Mouse (Mus musculus) liver, postnatal 0 days (tissue): ENCODE measurements around the gene Mapk3. TPM values are rescaled to one million over a fixed set of nuclear protein-coding genes. Genes with fewer than 3 reads are reported as not detected.

ENCODE experiments used
- ATAC-seq: fragments of 200-750 bp; cut with Nextera tagmentation; 2 replicates; pipeline ENCODE4 v1.8.0; 2017; ENCODE audit warnings: mild to moderate bottlenecking, moderate library complexity
- DNase-seq: peaks from one replicate; pipeline ENCODE4 v3.0.0-alpha.2; 2016
- H3K27ac ChIP-seq: fragments of 300-500 bp; sonication (generic); 2 replicates; pipeline ENCODE4 v1.5.1; 2014; ENCODE audit warnings: antibody characterized with exemption, moderate library complexity, mild to moderate bottlenecking, low read depth
- H3K27me3 ChIP-seq: fragments of 300-500 bp; sonication (generic); 2 replicates; pipeline ENCODE4 v1.6.1; 2014; ENCODE audit warnings: low read length, control low read depth, mixed read lengths; ENCODE audit not compliant: insufficient read depth
- H3K36me3 ChIP-seq: fragments of 300-500 bp; sonication (generic); replicated peaks from 2 replicates; pipeline ENCODE4 v1.6.1; 2014; ENCODE audit warnings: mild to moderate bottlenecking, control low read depth, low read length, moderate library complexity, mixed read lengths; ENCODE audit not compliant: insufficient read depth
- H3K4me1 ChIP-seq: fragments of 300-500 bp; sonication (generic); 2 replicates; pipeline ENCODE4 v1.6.1; 2014; ENCODE audit warnings: antibody characterized with exemption, mild to moderate bottlenecking, control low read depth; ENCODE audit not compliant: insufficient read depth
- H3K4me2 ChIP-seq: fragments of 300-500 bp; sonication (generic); 2 replicates; pipeline ENCODE4 v1.6.1; 2014; ENCODE audit warnings: low read depth, mild to moderate bottlenecking, low read length, moderate library complexity, mixed read lengths
- H3K4me3 ChIP-seq: fragments of 300-500 bp; sonication (generic); 2 replicates; pipeline ENCODE4 v1.5.1; 2014; ENCODE audit warnings: low read depth, low read length
- H3K9ac ChIP-seq: fragments of 300-500 bp; sonication (generic); replicated peaks from 2 replicates; pipeline ENCODE4 v1.6.1; 2014; ENCODE audit warnings: mild to moderate bottlenecking, moderate library complexity
- H3K9me3 ChIP-seq: fragments of 300-500 bp; sonication (generic); 2 replicates; pipeline ENCODE4 v1.6.1; 2016; ENCODE audit warnings: mild to moderate bottlenecking, control low read depth, low read length, mixed read lengths
- CTCF ChIP-seq: sonication (generic); IDR thresholded peaks from 2 replicates; pipeline ENCODE4 v1.5.1; 2016; ENCODE audit warnings: antibody characterized with exemption, low read depth
- EP300 ChIP-seq: IDR thresholded peaks from 2 replicates; pipeline ENCODE4 v1.6.1; 2016; ENCODE audit warnings: antibody characterized with exemption, low read depth, mild to moderate bottlenecking
- WGBS: fragments of 180-500 bp; shearing (Covaris S2); extraction: QIAGEN DNeasy Blood & Tissue Kit; methylation state at CpG from one replicate; pipeline ENCODE4 v1.1.7; 2014; ENCODE audit not compliant: insufficient replicate concordance; 5-methylcytosine and 5-hydroxymethylcytosine counted together
- polyA plus RNA-seq: library from polyadenylated mRNA; unstranded; fragments of >200 nt; fragmentation: Nextera tagmentation; extraction: Ambion mirVana; gene quantifications from 2 replicates; pipeline ENCODE4 v1.2.1, GENCODE M21; 2015

Gene Mapk3
- polyA plus RNA-seq = 20.3 and 21.0 TPM in 2 replicates

GRCm38 (mm10) chr7:126759050-126759671 lies at the start of gene Mapk3:
TSS of gene Mapk3 (plus strand) at chr7:126759601.
- WGBS = under 1% methylated on average over 32 of the region's 38 CpGs
- peak; percentile 93 for DNase-seq
- Histone ChIP-seq H3K4me1 (peaks cover 45% of the 10 kb centered on the region), H3K36me3 (peaks cover 16% of the 10 kb centered on the region), H3K9ac (peak within 1 kb of the TSS; percentile 85), H3K27ac (peak within 1 kb of the TSS; percentile 92), H3K4me2 (peak within 1 kb of the TSS; percentile 99), H3K27me3 (no peaks in the 10 kb centered on the region), H3K9me3 (no peaks in the 10 kb centered on the region), H3K4me3 (peak within 1 kb of the TSS; percentile 93)
- TF ChIP-seq CTCF = peak; percentile 79
- no peak for TF ChIP-seq EP300
- peak; percentile 93 for ATAC-seq

GRCm38 (mm10) chr7:126710266-126710665 lies 49.1 kb upstream of the Mapk3 start:
- 35% methylated on average over 4 of the region's 4 CpGs for WGBS
- no peak overlapping the region for H3K4me3 ChIP-seq
- H3K4me1 ChIP-seq = no peaks in the 10 kb centered on the region
- ATAC-seq (no peak), DNase-seq (no peak)
- H3K4me2 ChIP-seq = no peak overlapping the region
- TF ChIP-seq CTCF (no peak), EP300 (no peak)
- no peaks in the 10 kb centered on the region for H3K36me3 ChIP-seq
- H3K9ac ChIP-seq = no peak overlapping the region
- no peaks in the 10 kb centered on the region for H3K27me3 ChIP-seq
- H3K27ac ChIP-seq = no peak overlapping the region
- H3K9me3 ChIP-seq = no peaks in the 10 kb centered on the region

- ATAC-seq = no peak
- TF ChIP-seq CTCF = no peak
- no peak for TF ChIP-seq EP300
These were observed 47.5 kb upstream of the Mapk3 start for GRCm38 (mm10) chr7:126711910-126712309.

DNA sequence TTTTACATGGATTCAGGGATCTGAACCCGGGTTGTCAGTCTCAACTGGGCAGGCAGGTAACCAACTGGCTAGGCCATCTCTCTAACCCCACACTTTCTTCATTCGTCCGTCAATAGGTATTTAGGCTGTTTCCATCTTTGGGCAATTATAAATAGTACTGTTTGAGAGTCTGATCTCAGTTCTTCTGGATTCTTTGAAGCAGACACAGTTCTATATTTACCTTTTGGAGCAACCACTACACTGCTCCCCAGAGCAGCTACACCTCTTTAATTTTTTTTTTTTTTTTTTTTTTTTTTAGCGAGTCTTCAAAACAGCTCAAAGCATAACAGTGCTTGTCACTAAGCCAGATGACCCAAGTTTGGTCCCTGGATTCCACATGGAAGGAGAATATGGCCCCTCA lies 43.7 kb upstream of the Mapk3 start:
- no peak for TF ChIP-seq CTCF
- no peak for TF ChIP-seq EP300
- Histone ChIP-seq H3K4me2 (no peak overlapping the region), H3K4me1 (no peaks in the 10 kb centered on the region), H3K27ac (no peak overlapping the region), H3K27me3 (no peaks in the 10 kb centered on the region), H3K9ac (no peak overlapping the region), H3K36me3 (no peaks in the 10 kb centered on the region), H3K4me3 (no peak overlapping the region), H3K9me3 (no peaks in the 10 kb centered on the region)
- 72% methylated on average over 4 of the region's 4 CpGs for WGBS
- DNase-seq (no peak), ATAC-seq (no peak)

More at GRCm38 (mm10) chr7:126711910-126712309, 47.5 kb upstream of the Mapk3 start:
- Histone ChIP-seq H3K27me3 (no peaks in the 10 kb centered on the region), H3K9ac (no peak overlapping the region), H3K4me2 (no peak overlapping the region), H3K9me3 (no peaks in the 10 kb centered on the region), H3K27ac (no peak overlapping the region), H3K4me1 (no peaks in the 10 kb centered on the region), H3K36me3 (no peaks in the 10 kb centered on the region), H3K4me3 (no peak overlapping the region)
- DNase-seq = no peak
- 77% methylated on average over 3 of the region's 3 CpGs for WGBS

- no peak for ATAC-seq
- H3K4me3 ChIP-seq = no peak overlapping the region
- no peaks in the 10 kb centered on the region for H3K4me1 ChIP-seq
These were observed 41.8 kb upstream of the Mapk3 start for GRCm38 (mm10) chr7:126717566-126717965.

DNA sequence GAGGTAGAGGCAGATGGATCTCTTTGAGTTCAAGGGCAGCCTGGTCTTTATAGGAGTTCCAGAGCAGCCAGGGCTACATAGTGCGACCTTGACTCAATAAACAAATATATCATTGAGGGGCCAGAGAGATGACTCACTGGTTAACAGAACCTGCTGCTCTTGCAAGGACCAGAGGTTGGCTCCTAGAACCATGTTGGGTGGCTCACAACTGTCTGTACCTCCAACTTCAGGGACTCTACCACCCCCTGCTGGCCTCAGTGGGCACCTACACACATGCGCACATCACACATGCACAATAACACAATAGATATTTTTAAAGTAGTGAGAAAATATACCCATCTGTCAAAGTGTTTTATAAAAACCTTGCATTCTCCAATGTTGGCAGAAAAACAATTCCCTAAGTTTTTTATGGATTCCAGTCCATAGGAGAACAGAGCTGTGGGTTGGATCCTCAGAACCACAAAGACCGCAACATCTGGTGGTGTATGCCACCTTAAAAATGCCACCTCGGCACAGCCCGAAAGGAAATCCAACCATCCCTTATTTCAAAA lies 40.5 kb upstream of the Mapk3 start:
- no peak for DNase-seq
- peak; percentile 55 for TF ChIP-seq CTCF
- TF ChIP-seq EP300 = no peak
- H3K9me3 ChIP-seq = no peaks in the 10 kb centered on the region
- H3K4me2 ChIP-seq = no peak overlapping the region
- no peaks in the 10 kb centered on the region for H3K4me1 ChIP-seq
- no peak overlapping the region for H3K27ac ChIP-seq
- no peak overlapping the region for H3K9ac ChIP-seq
- WGBS = 82% methylated on average over 5 of the region's 5 CpGs
- no peak overlapping the region for H3K4me3 ChIP-seq
- H3K36me3 ChIP-seq = no peaks in the 10 kb centered on the region
- no peak for ATAC-seq
- no peaks in the 10 kb centered on the region for H3K27me3 ChIP-seq

More at GRCm38 (mm10) chr7:126717566-126717965, 41.8 kb upstream of the Mapk3 start:
- no peak for TF ChIP-seq EP300
- TF ChIP-seq CTCF = no peak
- no peaks in the 10 kb centered on the region for H3K27me3 ChIP-seq
- no peak overlapping the region for H3K4me2 ChIP-seq
- WGBS = 86% methylated on average over 3 of the region's 3 CpGs
- H3K27ac ChIP-seq = no peak overlapping the region
- no peaks in the 10 kb centered on the region for H3K9me3 ChIP-seq
- H3K36me3 ChIP-seq = no peaks in the 10 kb centered on the region
- H3K9ac ChIP-seq = no peak overlapping the region
- DNase-seq = no peak
